Mouse (Mus musculus) neural tube, embryonic 13.5 days (tissue): ENCODE measurements around the gene Olfr313. TPM values are rescaled to one million over a fixed set of nuclear protein-coding genes. Genes with fewer than 3 reads are reported as not detected.
"Not testable (repeated sequence)": the region's sequence is repeated elsewhere in the genome, so short reads cannot be mapped to it uniquely, and the experiment has no call there.

Experiments used
- ATAC-seq: fragments of 200-750 bp; cut with Nextera tagmentation; 2 replicates; pipeline ENCODE4 v1.8.0; 2017; ENCODE audit warnings: low read depth, mild to moderate bottlenecking, moderate TSS enrichment, moderate library complexity
- H3K27ac ChIP-seq: fragments of 300-500 bp; sonication (generic); replicated peaks from 2 replicates; pipeline ENCODE4 v1.5.1; 2015; ENCODE audit warnings: moderate library complexity, mild to moderate bottlenecking, inconsistent platforms
- H3K27me3 ChIP-seq: fragments of 300-500 bp; sonication (generic); 2 replicates; pipeline ENCODE4 v1.6.1; 2015; ENCODE audit warnings: mild to moderate bottlenecking, inconsistent platforms
- H3K36me3 ChIP-seq: fragments of 300-500 bp; sonication (generic); 2 replicates; pipeline ENCODE4 v1.6.1; 2015; ENCODE audit warnings: mild to moderate bottlenecking, inconsistent platforms
- H3K4me1 ChIP-seq: fragments of 300-500 bp; sonication (generic); replicated peaks from 2 replicates; pipeline ENCODE4 v1.6.1; 2015; ENCODE audit warnings: inconsistent platforms
- H3K4me2 ChIP-seq: fragments of 300-500 bp; sonication (generic); 2 replicates; pipeline ENCODE4 v1.6.1; 2015; ENCODE audit warnings: inconsistent platforms, mild to moderate bottlenecking, moderate library complexity
- H3K4me3 ChIP-seq: fragments of 300-500 bp; sonication (generic); 2 replicates; pipeline ENCODE4 v1.5.1; 2015; ENCODE audit warnings: mild to moderate bottlenecking, inconsistent platforms
- H3K9ac ChIP-seq: fragments of 300-500 bp; sonication (generic); 2 replicates; pipeline ENCODE4 v1.6.1; 2015; ENCODE audit warnings: moderate library complexity, mild to moderate bottlenecking, inconsistent platforms
- H3K9me3 ChIP-seq: fragments of 300-500 bp; sonication (generic); 2 replicates; pipeline ENCODE4 v1.6.1; 2016; ENCODE audit warnings: inconsistent platforms
- WGBS: fragments of 180-500 bp; shearing (Covaris S2); methylation state at CpG from one replicate; pipeline ENCODE4 v1.1.7; 2015; 5-methylcytosine and 5-hydroxymethylcytosine counted together
- polyA plus RNA-seq: library from polyadenylated mRNA; unstranded; fragments of >200 nt; fragmentation: Nextera tagmentation; extraction: Ambion mirVana; gene quantifications from 2 replicates; pipeline ENCODE4 v1.2.1, GENCODE M21; 2015

Gene Olfr313
- not detected in 2 replicates for polyA plus RNA-seq

- not testable (repeated sequence) for H3K4me2 ChIP-seq, H3K9me3 ChIP-seq, H3K4me1 ChIP-seq, H3K4me3 ChIP-seq, ATAC-seq, H3K27ac ChIP-seq, H3K36me3 ChIP-seq, H3K27me3 ChIP-seq, H3K9ac ChIP-seq
- WGBS = 54% methylated on average over 1 of the region's 1 CpGs
Observed at GRCm38 (mm10) chr11:58814700-58815099, at the start of gene Olfr313. Olfr313 (plus strand) TSS chr11:58815000.

- no peak within 1 kb of the TSS for H3K9ac ChIP-seq
- no peaks in the 10 kb centered on the region for H3K9me3 ChIP-seq
- no peaks in the 10 kb centered on the region for H3K4me1 ChIP-seq
- no peak for ATAC-seq
- no peaks in the 10 kb centered on the region for H3K36me3 ChIP-seq
- no peak within 1 kb of the TSS for H3K4me2 ChIP-seq
- H3K27ac ChIP-seq = no peak within 1 kb of the TSS
- H3K4me3 ChIP-seq = no peak within 1 kb of the TSS
- H3K27me3 ChIP-seq = no peaks in the 10 kb centered on the region
Observed at GRCm38 (mm10) chr11:58772888-58773287, 41.9 kb upstream of the Olfr313 start, which contains the start of gene Olfr315. Olfr315 (plus strand) TSS chr11:58773188.

GRCm38 (mm10) chr11:58782480-58783089 lies 32.2 kb upstream of the Olfr313 start, which contains the start of gene Olfr314:
Olfr314 (plus strand) TSS chr11:58782952.
- no peak within 1 kb of the TSS for H3K27ac ChIP-seq
- H3K9me3 ChIP-seq = no peaks in the 10 kb centered on the region
- no peak within 1 kb of the TSS for H3K4me3 ChIP-seq
- no peak for ATAC-seq
- no peaks in the 10 kb centered on the region for H3K27me3 ChIP-seq
- no peaks in the 10 kb centered on the region for H3K4me1 ChIP-seq
- no peak within 1 kb of the TSS for H3K4me2 ChIP-seq
- H3K9ac ChIP-seq = no peak within 1 kb of the TSS
- no peaks in the 10 kb centered on the region for H3K36me3 ChIP-seq
- 84% methylated on average over 6 of the region's 6 CpGs for WGBS

GRCm38 (mm10) chr11:58784182-58784581 lies 30.6 kb upstream of the Olfr313 start:
- no peak for ATAC-seq
- 88% methylated on average over 2 of the region's 2 CpGs for WGBS

GRCm38 (mm10) chr11:58787651-58788050 lies 27.1 kb upstream of the Olfr313 start:
- Histone ChIP-seq H3K9ac (no peak overlapping the region), H3K4me1 (no peaks in the 10 kb centered on the region), H3K36me3 (no peaks in the 10 kb centered on the region), H3K4me3 (no peak overlapping the region), H3K9me3 (no peaks in the 10 kb centered on the region), H3K27me3 (no peaks in the 10 kb centered on the region), H3K27ac (no peak overlapping the region), H3K4me2 (no peak overlapping the region)
- ATAC-seq = no peak
- 89% methylated on average over 10 of the region's 10 CpGs for WGBS

More at GRCm38 (mm10) chr11:58784182-58784581, 30.6 kb upstream of the Olfr313 start:
- H3K4me1 ChIP-seq = no peaks in the 10 kb centered on the region
- H3K27me3 ChIP-seq = no peaks in the 10 kb centered on the region
- no peak overlapping the region for H3K27ac ChIP-seq
- no peak overlapping the region for H3K4me2 ChIP-seq
- no peak overlapping the region for H3K4me3 ChIP-seq
- no peaks in the 10 kb centered on the region for H3K9me3 ChIP-seq
- no peak overlapping the region for H3K9ac ChIP-seq
- no peaks in the 10 kb centered on the region for H3K36me3 ChIP-seq

- Histone ChIP-seq H3K36me3 (no peaks in the 10 kb centered on the region), H3K4me3 (no peak overlapping the region), H3K27me3 (no peaks in the 10 kb centered on the region), H3K4me1 (no peaks in the 10 kb centered on the region), H3K9me3 (no peaks in the 10 kb centered on the region), H3K4me2 (no peak overlapping the region), H3K27ac (no peak overlapping the region), H3K9ac (no peak overlapping the region)
- 90% methylated on average over 8 of the region's 8 CpGs for WGBS
- ATAC-seq = no peak
Observed at GRCm38 (mm10) chr11:58788346-58788745, 26.5 kb upstream of the Olfr313 start.

- H3K4me2 ChIP-seq = no peak overlapping the region
- H3K36me3 ChIP-seq = no peaks in the 10 kb centered on the region
- no peak overlapping the region for H3K9ac ChIP-seq
- H3K4me1 ChIP-seq = no peaks in the 10 kb centered on the region
- no peaks in the 10 kb centered on the region for H3K9me3 ChIP-seq
- H3K4me3 ChIP-seq = no peak overlapping the region
- 36% methylated on average over 3 of the region's 3 CpGs for WGBS
- no peak overlapping the region for H3K27ac ChIP-seq
- no peaks in the 10 kb centered on the region for H3K27me3 ChIP-seq
- ATAC-seq = no peak
Observed at GRCm38 (mm10) chr11:58789532-58789931, 25.3 kb upstream of the Olfr313 start.

GRCm38 (mm10) chr11:58790053-58790452 lies 24.7 kb upstream of the Olfr313 start:
- Histone ChIP-seq H3K4me3 (no peak overlapping the region), H3K4me2 (no peak overlapping the region), H3K9me3 (no peaks in the 10 kb centered on the region), H3K27me3 (no peaks in the 10 kb centered on the region), H3K4me1 (no peaks in the 10 kb centered on the region), H3K27ac (no peak overlapping the region), H3K9ac (no peak overlapping the region), H3K36me3 (no peaks in the 10 kb centered on the region)
- 63% methylated on average over 2 of the region's 2 CpGs for WGBS
- no peak for ATAC-seq

GRCm38 (mm10) chr11:58790646-58791045 lies 24.2 kb upstream of the Olfr313 start:
- 84% methylated on average over 6 of the region's 6 CpGs for WGBS
- no peak overlapping the region for H3K9ac ChIP-seq
- no peak for ATAC-seq
- no peak overlapping the region for H3K4me3 ChIP-seq
- H3K27ac ChIP-seq = no peak overlapping the region
- H3K4me2 ChIP-seq = no peak overlapping the region
- H3K36me3 ChIP-seq = no peaks in the 10 kb centered on the region
- no peaks in the 10 kb centered on the region for H3K4me1 ChIP-seq
- H3K27me3 ChIP-seq = no peaks in the 10 kb centered on the region
- no peaks in the 10 kb centered on the region for H3K9me3 ChIP-seq

GRCm38 (mm10) chr11:58795856-58796255 lies 18.9 kb upstream of the Olfr313 start:
- Histone ChIP-seq H3K4me2 (no peak overlapping the region), H3K27me3 (no peaks in the 10 kb centered on the region), H3K4me1 (no peaks in the 10 kb centered on the region), H3K9me3 (no peaks in the 10 kb centered on the region), H3K36me3 (no peaks in the 10 kb centered on the region), H3K4me3 (no peak overlapping the region), H3K27ac (no peak overlapping the region), H3K9ac (no peak overlapping the region)
- WGBS = 92% methylated on average over 2 of the region's 2 CpGs
- ATAC-seq = no peak

- no peak overlapping the region for H3K27ac ChIP-seq
- ATAC-seq = no peak
- peaks cover 9% of the 10 kb centered on the region for H3K4me1 ChIP-seq
- H3K36me3 ChIP-seq = no peaks in the 10 kb centered on the region
- H3K9me3 ChIP-seq = no peaks in the 10 kb centered on the region
- 83% methylated on average over 7 of the region's 7 CpGs for WGBS
- no peak overlapping the region for H3K4me2 ChIP-seq
- no peak overlapping the region for H3K9ac ChIP-seq
- no peaks in the 10 kb centered on the region for H3K27me3 ChIP-seq
- no peak overlapping the region for H3K4me3 ChIP-seq
Observed at GRCm38 (mm10) chr11:58796850-58797249, 17.9 kb upstream of the Olfr313 start.

GRCm38 (mm10) chr11:58799747-58800146 lies 15.1 kb upstream of the Olfr313 start:
- H3K36me3 ChIP-seq = no peaks in the 10 kb centered on the region
- no peaks in the 10 kb centered on the region for H3K27me3 ChIP-seq
- H3K27ac ChIP-seq = no peak overlapping the region
- no peaks in the 10 kb centered on the region for H3K9me3 ChIP-seq
- no peak overlapping the region for H3K9ac ChIP-seq
- ATAC-seq = no peak
- H3K4me1 ChIP-seq = peaks cover 12% of the 10 kb centered on the region
- H3K4me2 ChIP-seq = no peak overlapping the region
- WGBS = 82% methylated on average over 5 of the region's 5 CpGs
- H3K4me3 ChIP-seq = no peak overlapping the region
